28 mouse cellular contexts compared by ENCODE assay signal in genomic region chr4:57751566-57751965, GRCm38 (mm10). TPM values are rescaled to one million over a fixed set of nuclear protein-coding genes. Genes with fewer than 3 reads are reported as not detected.
DNase-seq lines count a peak whose midpoint lies in the region; ATAC-seq and TF ChIP-seq lines count a peak whose summit lies in the region.
"Had no signal": no experiment of that assay in that cellular context is flagged by ENCODE, and none has a peak within 500 bp of the region (broad histone marks: within the 10 kb centered on the region; RNA-seq: fewer than 3 reads in every experiment).

No protein-coding gene starts in this region.

- H3K4me3 ChIP-seq in heart, postnatal 0 days (ENCODE audit: low read depth, low read length): no peak overlapping the region
- no peak overlapping the region for H3K4me3 ChIP-seq in heart, adult 2 months
- no peak overlapping the region for H3K4me3 ChIP-seq in ES-E14 (ENCODE audit: insufficient read depth in 1 of 2, low read depth in 1 of 2, low read length in 2 of 2, poor library complexity in 1 of 2, severe bottlenecking in 1 of 2)
- H3K4me3 ChIP-seq: embryonic facial prominence, embryonic 13.5 days; erythroblast, embryonic 14.5 days; gastrocnemius, adult 2 months; liver, embryonic 13.5 days; midbrain, embryonic 15.5 days; myocyte; neural tube, embryonic 13.5 days; stomach, embryonic 15.5 days had no signal

- TF ChIP-seq POLR2A in heart, adult 2 months (IDR thresholded peaks at IDR 0.05; ENCODE audit: insufficient read depth, low read depth, low read length): no peak

- no peaks in the 10 kb centered on the region for H3K27me3 ChIP-seq in heart, postnatal 0 days (ENCODE audit: control insufficient read depth, insufficient read depth, low read length)
- H3K27me3 ChIP-seq in heart, adult 2 months (ENCODE audit: control insufficient read depth, insufficient read depth, low read length): no peaks in the 10 kb centered on the region
- H3K27me3 ChIP-seq: embryonic facial prominence, embryonic 13.5 days; liver, embryonic 13.5 days; midbrain, embryonic 15.5 days; neural tube, embryonic 13.5 days; stomach, embryonic 15.5 days had no signal

- in situ Hi-C loops in ES-E14 (cut with MboI; ENCODE audit: low sequenced_read_pairs in 2 of 2, unreplicated experiment in 2 of 2): no loop called here

- WGBS in heart, postnatal 0 days: 78% methylated on average over 11 of the region's 11 CpGs
- WGBS in heart, adult 2 months: 95% methylated on average over 11 of the region's 11 CpGs

- H3K27ac ChIP-seq in heart, postnatal 0 days (ENCODE audit: low read depth): 0 out of 2 replicates have a peak overlapping the region, but pooled peaks have one; percentile 43
- H3K27ac ChIP-seq in heart, adult 2 months: no peak overlapping the region
- H3K27ac ChIP-seq in ES-E14 (ENCODE audit: insufficient read depth, low read depth, low read length, poor library complexity, severe bottlenecking): peak overlapping the region; percentile 10; the same call in 1 of the 2 replicates
- H3K27ac ChIP-seq: embryonic facial prominence, embryonic 13.5 days; gastrocnemius, adult 2 months; kidney, postnatal 0 days; liver, embryonic 13.5 days; macrophage; midbrain, embryonic 15.5 days; neural tube, embryonic 13.5 days; stomach, embryonic 15.5 days had no signal

- no peak overlapping the region for H3K4me2 ChIP-seq in heart, postnatal 0 days (ENCODE audit: low read depth, low read length)
- H3K4me2 ChIP-seq: embryonic facial prominence, embryonic 13.5 days; liver, embryonic 13.5 days; midbrain, embryonic 15.5 days; neural tube, embryonic 13.5 days; stomach, embryonic 15.5 days had no signal

- no peaks in the 10 kb centered on the region for H3K9me3 ChIP-seq in heart, postnatal 0 days (replicated peaks; ENCODE audit: control insufficient read depth, low read length)
- H3K9me3 ChIP-seq in ES-E14 (ENCODE audit: control insufficient read depth, insufficient read depth, low read depth, low read length): no peaks in the 10 kb centered on the region
- H3K9me3 ChIP-seq: embryonic facial prominence, embryonic 13.5 days; liver, embryonic 13.5 days; midbrain, embryonic 15.5 days; neural tube, embryonic 13.5 days; stomach, embryonic 15.5 days had no signal

- intact Hi-C loops in heart, adult 2 months (cut with DNase I): no loop called here

- H3K9ac ChIP-seq in heart, postnatal 0 days (replicated peaks; ENCODE audit: low read depth, low read length): no peak overlapping the region
- H3K9ac ChIP-seq in heart, adult 2 months (ENCODE audit: low read depth, low read length): no peak overlapping the region
- no peak overlapping the region for H3K9ac ChIP-seq in ES-E14 (ENCODE audit: insufficient read depth, low read depth, low read length, poor library complexity, severe bottlenecking)
- H3K9ac ChIP-seq: embryonic facial prominence, embryonic 13.5 days; liver, embryonic 13.5 days; midbrain, embryonic 15.5 days; neural tube, embryonic 13.5 days; stomach, embryonic 15.5 days had no signal

- H3K79me2 ChIP-seq in heart, adult 2 months (replicated peaks; ENCODE audit: control insufficient read depth, insufficient read depth, low read length): no peaks in the 10 kb centered on the region; the same call in 1 of the 2 replicates

- TF ChIP-seq CTCF in heart, postnatal 0 days (IDR thresholded peaks at IDR 0.05; ENCODE audit: low read depth): no peak
- no peak for TF ChIP-seq CTCF in heart, adult 2 months (IDR thresholded peaks at IDR 0.05)

- TF ChIP-seq EP300 in heart, postnatal 0 days (IDR thresholded peaks at IDR 0.05; ENCODE audit: low read depth): no peak
- TF ChIP-seq EP300 in heart, adult 2 months (IDR thresholded peaks at IDR 0.05; ENCODE audit: insufficient read depth, low read depth, low read length): no peak

- 0 out of 2 replicates have a peak, but pooled peaks have one; percentile 21 for ATAC-seq in heart, postnatal 0 days (ENCODE audit: insufficient read depth, low read depth)
- ATAC-seq: CD4-positive, CD25-positive, alpha-beta regulatory T cell, adult 4 months; forebrain, embryonic 14.5 days; intestine, postnatal 0 days; midbrain, embryonic 15.5 days had no signal

- DNase-seq in adrenal gland, adult 8-10 months: peak; percentile 54
- DNase-seq in adrenal gland, postnatal 25 days: no peak
- DNase-seq in heart, postnatal 0 days (ENCODE audit: low spot score): no peak
- no peak for DNase-seq in heart, adult 2 months
- no peak for DNase-seq in ES-E14 (ENCODE audit: low read depth, low spot score)
- peak; percentile 69 for DNase-seq in adrenal gland, postnatal 14 days
- DNase-seq in thymus, postnatal 36 days: no peak
- DNase-seq: cerebellum, adult 8-10 months; cerebellum, postnatal 36 days; embryo, embryonic 11 days; gastrocnemius, adult 2 months; layer of hippocampus, adult 9-11 months; liver, embryonic 13.5 days; lung, adult 2 months; right cerebral cortex, adult 18-20 months; right cerebral cortex, postnatal 4 days; thymus, adult 18-20 months had no signal

- peaks cover 21% of the 10 kb centered on the region for H3K4me1 ChIP-seq in heart, postnatal 0 days (ENCODE audit: control insufficient read depth, insufficient read depth)
- H3K4me1 ChIP-seq in heart, adult 2 months (ENCODE audit: control insufficient read depth, insufficient read depth, low read length): peaks cover 9% of the 10 kb centered on the region
- H3K4me1 ChIP-seq in ES-E14 (ENCODE audit: control insufficient read depth in 2 of 2, insufficient read depth in 2 of 2, low read length in 2 of 2, poor library complexity in 1 of 2): peaks cover 0 to 4% of the 10 kb centered on the region in 2 experiments; a peak in 1 of 4 replicates
- H3K4me1 ChIP-seq: liver, embryonic 13.5 days; stomach, embryonic 15.5 days had no signal

- H3K36me3 ChIP-seq in heart, postnatal 0 days (replicated peaks; ENCODE audit: control insufficient read depth, insufficient read depth, low read length): no peaks in the 10 kb centered on the region
- no peaks in the 10 kb centered on the region for H3K36me3 ChIP-seq in heart, adult 2 months (ENCODE audit: control insufficient read depth, insufficient read depth, low read length)
- no peaks in the 10 kb centered on the region for H3K36me3 ChIP-seq in ES-E14 (ENCODE audit: control insufficient read depth, insufficient read depth, low read length, poor library complexity, severe bottlenecking)
- H3K36me3 ChIP-seq: embryonic facial prominence, embryonic 13.5 days; liver, embryonic 13.5 days; midbrain, embryonic 15.5 days; neural tube, embryonic 13.5 days; stomach, embryonic 15.5 days had no signal

TF ChIP-seq in ES-E14, 5 proteins besides CTCF, POLR2A, EP300 and RAD21:
- TF ChIP-seq ZNF384 (IDR thresholded peaks at IDR 0.05; ENCODE audit: low read depth, low read length): no peak
- no peak for TF ChIP-seq ZC3H11A (IDR thresholded peaks at IDR 0.05; ENCODE audit: borderline replicate concordance, low read depth, low read length)
- no peak for TF ChIP-seq MAFK (IDR thresholded peaks at IDR 0.05; ENCODE audit: insufficient read depth, low read depth, low read length)
- TF ChIP-seq CHD2 (IDR thresholded peaks at IDR 0.05; ENCODE audit: low read depth, low read length): no peak
- no peak for TF ChIP-seq HCFC1 (IDR thresholded peaks at IDR 0.05; ENCODE audit: borderline replicate concordance, insufficient read depth, low read length)

RNA-seq across cellular contexts. Expression of gene Akap2, which starts 34.1 kb away (rescaled TPM):
- 100 to 1,000 TPM; 136 to 169 (median 139) TPM for total RNA-seq in adrenal gland, adult 8-10 months (2022)
- total RNA-seq in adrenal gland, postnatal 25 days (2021): 132 and 158 TPM in 2 replicates
- total RNA-seq in heart, postnatal 0 days (2014; rRNA removed; ENCODE audit: low replicate concordance): 64.1 and 65.5 TPM in 2 replicates
- 33.8 and 37.7 TPM in 2 replicates for polyA plus RNA-seq in heart, postnatal 0 days (2015; fragmentation: Nextera tagmentation; extraction: Ambion mirVana)
- 100 to 1,000 TPM in 1 of 2 experiments, 10 to 100 TPM in 1; 86.4 to 106 TPM for total RNA-seq in heart, adult 2 months (2021)
- 72.4 and 95.9 TPM in 2 replicates for polyA plus RNA-seq in heart, adult 2 months (2012; rRNA removed)
- 29.0 and 35.7 TPM in 2 replicates for total RNA-seq in ES-E14 (2012; rRNA removed)
- 129 and 137 TPM in 2 replicates for total RNA-seq in adrenal gland, postnatal 14 days (2021)

Comparison
In these comparisons a context has a peak if more than half of its experiments do, and no peak if none do; other contexts are left out.
1. DNase-seq: peak in adrenal gland, adult 8-10 months (single experiment) and adrenal gland, postnatal 14 days (single experiment); none in adrenal gland, postnatal 25 days (single experiment), heart, postnatal 0 days (single experiment), heart, adult 2 months (0 of 2), ES-E14 (single experiment) and thymus, postnatal 36 days (0 of 2).